Mouse (Mus musculus) lung, postnatal 25 days (tissue): Measurements from ENCODE around the gene Angptl3.

Source experiments
- DNase-seq: peaks from one replicate; pipeline ENCODE4 v3.0.0; 2022; ENCODE audit warnings: low spot score

The Angptl3 gene

GRCm38 (mm10) chr4:99030686-99031085 is at the start of gene Angptl3:
Gene Angptl3, plus strand, starts transcription at chr4:99030954.
- no peak for DNase-seq

GRCm38 (mm10) chr4:98984701-98985100 is 46.1 kb upstream of the Angptl3 start:
- DNase-seq: no peak

DNA sequence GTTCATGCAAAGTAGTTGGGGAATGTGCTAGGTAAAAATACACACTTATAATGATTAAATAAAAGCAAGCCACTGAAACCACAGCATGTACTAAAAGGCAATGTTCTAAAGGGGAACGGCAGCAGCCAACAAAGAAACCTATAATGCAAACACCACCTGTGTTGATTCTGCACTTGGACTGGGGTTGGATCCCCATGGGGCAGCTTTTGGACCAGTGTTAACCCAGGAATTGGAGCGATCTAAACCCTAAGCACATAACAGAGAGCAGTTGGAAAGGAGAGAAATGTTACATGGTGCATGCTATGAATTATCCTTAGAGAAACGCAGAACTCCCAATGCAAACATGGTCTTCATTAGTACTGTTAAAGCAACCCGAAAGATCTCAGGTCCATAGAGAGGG is 37.3 kb upstream of the Angptl3 start:
- peak; percentile 7 for DNase-seq

- no peak for DNase-seq
Observed at GRCm38 (mm10) chr4:99005574-99005973, 25.2 kb upstream of the Angptl3 start.

DNA sequence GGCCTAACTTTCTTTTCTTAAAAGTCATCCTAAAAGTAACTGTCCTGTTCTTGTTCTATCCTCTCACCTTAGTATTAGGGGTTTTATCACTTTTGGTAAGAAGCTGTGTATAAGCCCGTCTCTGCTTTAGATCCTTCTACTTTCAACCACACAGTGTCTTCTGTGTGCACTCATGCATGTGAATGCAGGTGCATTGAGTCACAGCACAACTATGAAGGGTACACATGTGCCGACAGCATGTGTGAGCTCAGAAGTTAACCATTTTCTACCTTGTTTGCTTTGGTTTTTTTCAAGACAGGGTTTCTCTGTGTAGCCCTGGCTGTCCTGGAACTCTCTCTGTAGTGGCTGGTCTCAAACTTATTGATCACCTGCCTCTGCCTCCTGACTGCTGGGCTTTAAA is 24.4 kb upstream of the Angptl3 start:
- DNase-seq: no peak

DNA sequence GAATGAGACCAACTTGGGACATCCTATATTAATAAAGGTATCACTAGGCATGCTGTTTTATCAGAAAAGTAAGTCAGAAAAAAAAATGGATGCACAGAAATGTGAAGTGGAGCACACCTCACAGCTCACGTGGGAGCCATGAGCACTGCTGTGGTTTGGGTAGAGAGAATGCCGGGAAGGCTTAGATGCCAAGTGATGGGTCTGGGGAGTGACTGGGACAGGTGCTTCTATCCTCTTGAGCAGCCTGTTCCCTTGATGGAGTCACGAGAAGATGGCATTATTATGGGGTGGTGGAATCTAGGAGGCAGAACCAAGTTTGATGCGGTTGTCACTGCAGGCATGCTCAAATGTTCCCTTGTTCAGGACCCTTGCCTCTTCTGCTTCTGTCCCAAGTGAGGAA is 19.7 kb upstream of the Angptl3 start:
- no peak for DNase-seq

GRCm38 (mm10) chr4:99022221-99022620 is 8.5 kb upstream of the Angptl3 start:
- no peak for DNase-seq

DNA sequence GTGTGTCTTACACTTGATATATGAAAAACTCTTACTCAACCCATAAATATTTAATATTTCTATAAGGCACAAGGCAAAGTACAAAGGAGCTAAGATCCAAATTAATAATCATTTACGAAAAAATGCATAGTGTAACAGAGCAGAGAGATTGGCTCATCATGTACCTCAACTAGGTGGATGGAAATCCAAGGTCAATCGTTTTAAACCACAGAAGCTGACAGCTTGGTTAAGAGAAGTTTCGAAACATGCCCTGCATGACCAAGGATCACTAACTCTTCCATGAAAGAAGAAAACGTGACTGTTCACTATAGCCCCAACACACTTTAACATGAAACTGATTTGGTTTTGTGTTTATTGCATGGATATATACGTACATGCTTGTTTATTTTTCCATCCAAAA is 2.4 kb upstream of the Angptl3 start:
- no peak for DNase-seq

- DNase-seq: peak; percentile 34
Observed at GRCm38 (mm10) chr4:99032921-99033320, 2.2 kb downstream of the Angptl3 start.

GRCm38 (mm10) chr4:99044854-99045253 is 14.1 kb downstream of the Angptl3 start:
- no peak for DNase-seq

GRCm38 (mm10) chr4:99046471-99046870 is 15.7 kb downstream of the Angptl3 start:
- no peak for DNase-seq

GRCm38 (mm10) chr4:99048581-99048980 is 17.8 kb downstream of the Angptl3 start:
- DNase-seq: no peak

- DNase-seq: no peak
Observed at GRCm38 (mm10) chr4:99064524-99064923, 33.8 kb downstream of the Angptl3 start.

DNA sequence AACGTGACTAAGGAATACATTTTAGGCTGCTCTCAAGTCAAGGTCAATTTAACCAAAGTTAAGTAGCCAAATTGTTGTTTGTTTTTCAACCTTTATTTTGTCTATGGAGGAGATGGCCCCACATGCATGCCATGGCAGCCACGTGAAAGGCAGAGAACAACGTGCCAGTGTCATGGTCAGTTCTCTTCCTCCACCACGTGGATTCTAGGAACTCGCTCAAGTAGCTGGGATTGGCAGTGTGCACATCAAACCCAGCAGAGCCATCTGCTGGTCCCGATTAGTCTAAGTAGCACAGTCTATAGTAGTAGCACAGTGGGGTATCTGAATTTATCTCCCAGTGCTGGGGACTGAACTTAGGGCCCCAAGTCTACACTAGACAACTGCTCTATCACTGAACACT is 38.1 kb downstream of the Angptl3 start:
- DNase-seq: no peak

DNA sequence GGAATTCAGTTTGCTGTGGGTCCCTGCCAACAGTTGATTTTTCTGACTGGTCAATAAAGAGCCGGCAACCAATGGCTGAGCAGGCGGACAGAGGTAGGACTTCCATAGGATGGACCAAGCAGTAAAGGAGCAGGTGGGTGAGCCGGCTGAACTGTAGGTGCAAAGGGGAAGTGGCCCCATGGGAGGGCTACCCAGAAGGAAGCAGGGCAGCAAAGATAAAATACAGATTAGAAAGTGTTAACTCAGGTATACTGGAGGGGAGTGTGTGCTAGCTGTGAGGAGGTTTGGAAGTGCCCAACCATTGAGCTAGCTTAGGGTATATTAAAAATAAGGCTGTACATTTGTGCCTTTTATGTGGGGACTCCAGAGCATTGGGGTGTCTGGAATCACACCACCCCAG is 47.3 kb downstream of the Angptl3 start:
- no peak for DNase-seq

DNA sequence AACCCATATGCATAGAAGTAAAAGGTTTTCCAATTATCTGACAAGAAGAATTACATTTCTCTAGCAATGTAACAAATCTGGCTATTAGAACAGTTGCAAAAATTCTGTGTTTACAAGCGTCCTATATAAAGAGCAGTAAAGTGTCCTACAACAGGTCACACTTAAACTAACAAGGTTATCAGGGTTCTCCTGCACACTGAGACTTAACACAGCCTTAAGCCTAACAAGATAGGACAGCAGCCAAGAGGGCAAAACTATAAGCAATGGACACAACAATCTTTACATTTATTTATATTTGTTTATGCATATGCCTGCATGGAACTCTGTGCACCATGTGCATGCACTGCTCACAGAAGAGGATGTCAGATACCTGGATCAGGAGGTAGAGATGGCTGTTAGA is 50.4 kb downstream of the Angptl3 start:
- DNase-seq: no peak

- DNase-seq: no peak
Observed at GRCm38 (mm10) chr4:99083862-99084261, 53.1 kb downstream of the Angptl3 start.

- no peak for DNase-seq
Observed at GRCm38 (mm10) chr4:99087760-99088485, 57.2 kb downstream of the Angptl3 start.

DNA sequence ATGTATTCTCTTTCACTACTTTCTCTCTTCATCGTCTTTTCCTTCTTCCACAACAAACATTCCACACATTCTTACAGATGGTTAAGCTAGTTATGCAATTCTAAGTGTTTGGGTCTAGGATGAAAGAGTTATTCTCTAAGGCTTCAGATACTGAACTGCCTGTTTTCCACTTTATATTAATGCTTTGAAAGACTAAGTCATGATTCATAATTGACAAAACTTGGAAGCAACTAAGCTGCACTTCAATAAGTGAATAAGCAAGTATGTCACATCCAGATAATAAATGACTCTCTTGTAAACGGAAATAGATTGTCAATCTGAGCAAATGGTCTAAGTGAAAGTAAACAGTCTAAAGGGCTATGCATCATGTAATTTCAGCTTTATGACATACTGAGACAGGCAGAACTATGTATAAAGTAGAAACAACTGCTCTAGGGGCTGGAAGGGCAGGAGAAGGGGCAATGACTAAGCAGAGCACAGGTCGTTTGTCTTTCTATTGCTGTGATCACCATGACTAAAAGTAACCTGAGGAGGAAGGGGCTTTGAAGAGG is 60.5 kb downstream of the Angptl3 start:
- DNase-seq: no peak

- DNase-seq: no peak
Observed at GRCm38 (mm10) chr4:99091777-99092176, 61.0 kb downstream of the Angptl3 start.
